Mouse (Mus musculus) spleen, embryonic (tissue): ENCODE results near the gene Pds5b.
"Not testable (repeated sequence)": the region's sequence is repeated elsewhere in the genome, so short reads cannot be mapped to it uniquely, and the experiment has no call there.

ENCODE experiments used
- CTCF ChIA-PET: fragments of 350-600 bp; sonication (Branson Sonifier 250); formaldehyde crosslinking; loops from one replicate; lab custom pipeline; 2022; lab: Charles Lee

Pds5b gene

DNA sequence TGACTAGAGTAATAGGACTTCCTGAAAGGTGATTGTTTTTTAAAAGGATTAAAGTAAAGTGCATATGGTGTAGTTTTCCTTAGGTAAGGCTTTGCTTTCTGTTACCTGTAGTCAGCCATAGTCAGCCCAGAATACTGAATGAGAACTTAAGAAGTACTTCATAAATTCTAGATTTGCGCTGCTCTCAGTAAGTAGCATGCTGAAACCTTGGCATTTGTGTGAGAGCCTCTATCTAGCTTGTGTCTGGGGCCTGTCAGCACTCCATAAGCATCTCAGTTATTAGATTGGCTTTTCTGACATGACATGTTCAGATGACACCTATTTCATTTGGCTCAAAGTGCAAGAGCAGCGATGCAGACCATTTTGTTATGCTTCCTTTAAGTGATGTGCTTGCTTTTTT, 19.7 kb downstream of the Pds5b start:
- CTCF ChIA-PET = interaction anchor here (0.7 kb wide), 1 partner anchor 818 kb away, joined by 3 read pairs; no protein-coding TSS in a partner anchor

DNA sequence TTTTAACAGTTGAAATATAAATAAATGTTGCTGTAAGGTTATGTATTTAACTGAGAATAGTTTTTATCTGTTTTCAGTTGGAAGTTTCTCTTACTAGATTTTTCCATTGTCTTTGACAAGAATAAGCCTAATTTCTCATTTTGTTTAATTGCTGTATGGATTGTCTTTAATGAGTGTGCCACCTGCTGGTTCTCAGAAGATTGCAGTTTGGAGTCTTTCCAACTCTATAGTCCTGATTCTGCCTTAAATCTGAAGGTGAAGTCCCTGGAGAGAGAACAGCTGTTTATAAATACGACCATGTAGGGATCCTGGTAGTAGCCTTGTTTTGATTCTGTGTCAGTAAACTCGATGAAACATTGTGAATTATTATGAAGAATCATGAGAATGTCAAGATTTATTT, 29.2 kb downstream of the Pds5b start:
- CTCF ChIA-PET = no interaction called here

GRCm38 (mm10) chr5:150706651-150707050, 33.1 kb downstream of the Pds5b start:
- CTCF ChIA-PET = interaction anchor here (0.6 kb wide), 1 partner anchor 33 kb away, joined by 9 read pairs; the partner anchor contains the start of gene Pds5b

GRCm38 (mm10) chr5:150707181-150707580, 33.6 kb downstream of the Pds5b start:
- CTCF ChIA-PET = not testable (repeated sequence)

DNA sequence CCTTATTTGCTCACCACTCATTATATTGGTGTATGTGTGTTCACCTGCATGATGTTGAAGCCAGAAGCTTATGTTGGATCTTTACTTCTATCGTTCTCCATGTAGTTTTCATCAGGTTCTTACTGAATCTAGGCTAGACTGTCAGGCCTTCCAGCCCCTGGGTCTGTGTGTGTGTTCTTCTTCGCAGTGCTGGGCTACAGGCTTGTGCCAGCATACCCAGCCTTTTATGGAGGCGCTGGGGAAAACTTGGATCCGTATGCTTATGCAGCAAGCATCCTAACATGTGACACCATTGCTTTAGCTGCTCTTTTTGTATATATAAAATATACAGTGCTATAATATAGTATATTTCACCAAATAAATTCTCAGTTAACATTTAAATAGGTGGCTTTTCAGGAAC, 38.0 kb downstream of the Pds5b start:
- CTCF ChIA-PET = no interaction called here

DNA sequence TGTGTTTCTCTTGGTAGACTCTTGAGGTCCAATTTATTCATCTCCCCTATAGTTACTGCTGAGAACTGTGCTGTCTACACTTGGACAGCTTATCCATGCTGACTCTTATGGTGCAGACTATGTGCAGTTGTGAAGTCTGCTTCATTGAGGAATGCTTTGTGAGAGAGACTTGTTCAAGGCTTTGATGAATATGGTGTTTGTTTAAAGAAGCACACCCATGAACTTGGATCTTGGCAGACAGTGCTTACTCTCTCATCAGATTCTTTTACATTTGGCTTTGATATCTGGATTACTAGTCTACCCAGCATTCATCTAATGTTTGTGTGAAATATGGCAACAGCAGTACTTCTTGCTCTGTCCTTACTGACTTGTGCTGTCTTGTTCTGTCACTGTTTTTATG, 39.9 kb downstream of the Pds5b start:
- CTCF ChIA-PET = no interaction called here

GRCm38 (mm10) chr5:150717775-150718174, 44.2 kb downstream of the Pds5b start:
- CTCF ChIA-PET = no interaction called here

- CTCF ChIA-PET = no interaction called here
These were observed 51.1 kb downstream of the Pds5b start for GRCm38 (mm10) chr5:150724641-150725040.

DNA sequence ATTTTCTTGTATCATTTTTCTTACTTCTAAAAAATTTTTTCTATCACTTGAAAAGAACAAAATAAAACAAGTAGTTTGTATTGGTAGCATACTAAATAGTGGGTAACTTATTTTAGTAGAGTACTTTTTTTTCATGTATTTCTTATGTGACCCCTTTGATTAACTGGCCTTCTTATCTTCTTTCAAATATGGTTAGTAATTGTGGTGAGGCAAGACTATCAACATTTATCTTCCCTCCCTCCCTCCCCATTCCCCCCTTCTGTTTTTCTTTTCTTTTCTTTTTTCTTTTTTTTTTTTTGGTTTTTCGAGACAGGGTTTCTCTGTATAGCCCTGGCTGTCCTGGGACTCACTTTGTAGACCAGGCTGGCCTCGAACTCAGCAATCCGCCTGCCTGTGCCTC, 63.5 kb downstream of the Pds5b start:
- CTCF ChIA-PET = interaction anchor here (0.6 kb wide), 1 partner anchor 541 kb away, joined by 9 read pairs; no protein-coding TSS in a partner anchor

GRCm38 (mm10) chr5:150739311-150739710, 65.8 kb downstream of the Pds5b start:
- CTCF ChIA-PET = no interaction called here

- CTCF ChIA-PET = no interaction called here
These were observed 67.1 kb downstream of the Pds5b start for GRCm38 (mm10) chr5:150740597-150740996.

GRCm38 (mm10) chr5:150756623-150757022, 83.1 kb downstream of the Pds5b start:
- CTCF ChIA-PET = interaction anchor here (0.7 kb wide), 1 partner anchor 12 kb away, joined by 3 read pairs; no protein-coding TSS in a partner anchor

DNA sequence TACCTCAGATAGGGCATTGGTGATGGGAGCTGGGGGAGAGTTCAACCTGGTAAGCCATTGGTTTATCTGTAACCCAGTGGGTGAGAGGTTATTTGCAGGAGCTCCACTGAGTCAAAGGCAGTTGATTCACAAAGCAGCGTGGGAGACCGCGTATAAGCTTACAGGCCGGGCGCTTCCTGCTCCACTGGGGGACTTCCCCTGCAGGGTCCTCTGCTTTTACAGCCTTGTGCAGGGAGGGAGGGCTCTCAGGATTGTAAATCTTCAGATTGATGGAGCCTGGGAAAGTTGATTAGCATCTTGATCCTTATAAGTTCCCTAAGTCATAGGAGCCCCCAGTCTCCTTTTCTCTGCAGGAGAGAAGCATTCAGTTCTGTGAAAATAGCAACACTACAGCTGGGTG, 98.9 kb downstream of the Pds5b start:
- CTCF ChIA-PET = no interaction called here

- CTCF ChIA-PET = no interaction called here
These were observed 99.5 kb downstream of the Pds5b start for GRCm38 (mm10) chr5:150773083-150773482.

- CTCF ChIA-PET = no interaction called here
These were observed 114.7 kb downstream of the Pds5b start for GRCm38 (mm10) chr5:150788261-150788660.

- CTCF ChIA-PET = no interaction called here
These were observed 115.5 kb downstream of the Pds5b start for GRCm38 (mm10) chr5:150789039-150789438.

DNA sequence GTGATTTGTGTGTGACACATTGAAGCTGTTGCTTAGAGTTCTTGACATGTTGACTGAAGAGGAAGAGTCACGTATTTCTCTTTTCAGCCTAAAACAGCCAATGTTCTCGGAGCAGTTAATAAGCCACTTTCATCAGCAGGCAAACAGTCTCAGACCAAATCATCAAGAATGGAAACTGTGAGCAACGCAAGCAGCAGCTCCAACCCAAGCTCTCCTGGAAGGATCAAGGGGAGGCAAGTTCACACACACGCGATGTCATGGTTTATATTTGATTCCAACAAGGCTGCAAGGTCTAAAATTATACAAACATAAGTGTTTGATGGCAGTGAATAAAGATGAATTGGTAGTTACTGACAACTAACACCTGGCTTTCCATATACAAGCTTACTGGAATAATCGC, 120.6 kb downstream of the Pds5b start:
- CTCF ChIA-PET = no interaction called here

DNA sequence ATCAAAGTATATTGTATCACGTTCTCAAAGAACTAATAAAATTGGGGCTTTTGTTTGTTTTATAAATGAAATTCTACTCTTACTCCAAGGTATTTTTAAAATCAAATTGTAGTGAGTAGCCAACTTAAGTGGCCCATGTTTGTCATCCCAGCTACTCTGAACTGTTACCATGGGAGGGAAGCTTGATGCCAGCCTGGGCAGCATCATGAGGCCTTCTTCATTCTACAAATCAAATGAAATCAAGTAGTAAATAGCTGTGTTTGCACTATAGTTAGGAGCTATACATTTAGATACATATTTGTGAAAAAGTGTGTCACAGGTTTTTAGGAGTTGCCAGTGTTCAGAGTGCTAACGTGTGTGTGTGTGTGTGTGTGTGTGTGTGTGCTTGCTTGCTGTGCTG, 126.5 kb downstream of the Pds5b start:
- CTCF ChIA-PET = no interaction called here

- CTCF ChIA-PET = no interaction called here
These were observed 140.8 kb downstream of the Pds5b start for GRCm38 (mm10) chr5:150814111-150814990.

DNA sequence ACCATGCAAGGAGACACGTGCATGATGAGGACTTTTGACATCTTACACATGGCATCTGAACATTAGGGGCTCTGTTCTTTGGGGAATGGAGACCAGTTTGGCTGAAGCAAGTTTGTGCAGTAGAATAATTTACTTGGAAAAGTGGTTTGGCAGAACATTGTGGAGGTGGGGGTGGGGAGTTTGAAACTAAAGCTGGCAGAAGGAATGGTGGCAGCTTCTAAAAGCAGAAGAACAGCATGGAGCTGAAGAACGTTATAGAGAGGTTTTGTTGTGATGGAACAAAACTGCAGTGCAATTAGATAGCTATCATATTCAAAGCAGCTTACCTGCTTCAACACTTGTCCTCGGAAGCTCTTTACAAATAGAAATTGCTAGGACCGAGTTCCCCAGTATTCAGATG, 141.9 kb downstream of the Pds5b start:
- CTCF ChIA-PET = no interaction called here

GRCm38 (mm10) chr5:150816775-150817174, 143.2 kb downstream of the Pds5b start:
- CTCF ChIA-PET = no interaction called here

DNA sequence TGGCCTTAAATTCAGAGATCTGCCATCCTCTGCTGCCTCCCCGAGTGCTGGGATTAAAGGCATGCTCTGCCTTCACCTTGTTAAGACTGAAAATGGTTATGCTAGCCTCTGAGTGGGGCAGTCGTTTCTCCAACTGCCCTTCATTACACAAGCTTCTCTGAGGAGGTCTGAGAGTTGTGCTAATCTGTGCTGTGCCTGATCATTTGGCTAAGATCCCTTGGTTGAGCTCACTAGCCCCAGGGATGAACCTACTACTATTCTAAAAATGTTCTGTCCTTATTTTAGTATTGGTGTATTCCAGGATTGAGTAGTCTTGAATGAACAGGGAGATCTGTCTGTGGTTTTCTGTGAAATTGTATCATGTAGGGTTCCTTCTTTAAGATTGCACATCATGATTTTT, 144.5 kb downstream of the Pds5b start:
- CTCF ChIA-PET = no interaction called here

DNA sequence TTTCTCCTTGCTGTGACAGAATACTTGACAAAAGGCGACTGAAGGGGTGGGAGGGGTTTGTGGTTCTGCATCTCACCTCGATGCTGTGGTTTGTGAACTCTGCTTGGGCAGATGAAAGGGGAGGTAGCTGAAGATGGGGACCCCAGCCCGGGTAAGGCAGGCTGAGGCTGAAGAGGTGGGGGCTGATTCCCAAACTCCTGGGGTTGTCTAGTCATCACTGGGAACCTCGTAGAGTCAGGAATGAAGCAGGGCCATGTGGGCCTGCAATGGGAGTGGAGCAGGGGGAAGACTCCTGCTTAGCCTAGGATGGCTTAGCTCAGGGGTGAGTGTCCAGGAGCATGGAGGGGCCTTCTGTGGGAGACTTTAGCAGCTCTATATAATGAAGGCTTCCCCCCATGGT, 145.3 kb downstream of the Pds5b start:
- CTCF ChIA-PET = no interaction called here
